Mouse (Mus musculus): ENCODE measurements around the gene Pif1. TPM values are rescaled to one million over a fixed set of nuclear protein-coding genes. Genes with fewer than 3 reads are reported as not detected.

The Pif1 gene
- polyA plus RNA-seq, 1 experiment from 2014 or later, result 2.1 TPM

DNA sequence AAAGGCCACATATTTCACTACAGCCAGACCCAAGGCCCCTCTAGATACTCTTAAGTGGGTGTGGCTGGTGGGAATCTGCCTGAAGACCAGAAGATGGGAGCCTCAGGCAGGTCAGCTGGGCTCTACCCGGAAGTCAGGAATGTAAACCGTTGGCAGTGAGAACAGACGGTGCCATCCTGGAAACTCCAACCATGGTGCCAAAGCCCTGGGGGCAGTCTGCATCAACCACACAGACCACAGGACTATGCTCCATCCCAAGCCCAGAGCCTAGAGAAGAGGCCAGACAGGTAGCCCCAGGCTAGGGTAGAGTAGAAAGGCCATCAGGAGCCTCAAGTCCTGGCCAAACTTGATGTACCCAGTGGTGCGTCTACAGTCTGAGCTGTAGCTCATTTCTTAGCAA lies 31.3 kb upstream of the Pif1 start:
- Histone ChIP-seq H3K4me1 (ENCODE audit: control insufficient read depth, insufficient read depth, low read length) (no peaks in the 10 kb centered on the region), H3K4me2 (ENCODE audit: low read length) (no peak overlapping the region), H3K9me3 (replicated peaks; ENCODE audit: control insufficient read depth, low read length, poor library complexity, severe bottlenecking) (no peaks in the 10 kb centered on the region), H3K27me3 (ENCODE audit: control insufficient read depth, insufficient read depth, low read depth, low read length) (no peaks in the 10 kb centered on the region), H3K27ac (ENCODE audit: low read length) (no peak overlapping the region), H3K4me3 (ENCODE audit: low read depth, low read length) (no peak overlapping the region), H3K9ac (ENCODE audit: low read depth, low read length) (no peak overlapping the region), H3K36me3 (ENCODE audit: control insufficient read depth, insufficient read depth, low read length) (no peaks in the 10 kb centered on the region)
- 91% methylated on average over 4 of the region's 4 CpGs for WGBS
- ATAC-seq, result no peak

DNA sequence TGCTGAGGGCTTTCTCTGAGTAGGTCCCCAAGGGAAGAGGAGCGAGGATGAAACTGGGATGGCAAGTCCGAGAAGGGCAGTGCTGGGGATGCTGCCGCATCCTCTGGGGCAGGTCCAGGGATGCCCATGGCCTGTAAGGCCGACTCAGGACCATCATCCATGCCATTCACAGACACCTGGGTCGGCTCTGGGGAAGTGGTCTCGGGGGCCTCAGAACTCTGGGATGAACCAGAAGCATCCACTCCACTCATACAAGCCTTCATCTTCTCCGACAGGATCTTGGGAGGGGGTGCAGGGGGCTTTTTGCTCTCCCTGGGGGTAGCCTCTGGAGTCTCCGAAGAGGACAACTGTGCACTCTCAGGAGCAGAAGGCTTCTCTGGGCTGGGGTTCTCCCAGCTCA lies 30.6 kb upstream of the Pif1 start:
- no peak overlapping the region for H3K4me2 ChIP-seq (ENCODE audit: low read length)
- ATAC-seq, result no peak
- no peaks in the 10 kb centered on the region for H3K9me3 ChIP-seq (replicated peaks; ENCODE audit: control insufficient read depth, low read length, poor library complexity, severe bottlenecking)
- WGBS, result 94% methylated on average over 8 of the region's 8 CpGs
- H3K27me3 ChIP-seq (ENCODE audit: control insufficient read depth, insufficient read depth, low read depth, low read length), result no peaks in the 10 kb centered on the region
- H3K36me3 ChIP-seq (ENCODE audit: control insufficient read depth, insufficient read depth, low read length), result no peaks in the 10 kb centered on the region
- no peak overlapping the region for H3K27ac ChIP-seq (ENCODE audit: low read length)
- H3K4me1 ChIP-seq (ENCODE audit: control insufficient read depth, insufficient read depth, low read length), result no peaks in the 10 kb centered on the region
- H3K4me3 ChIP-seq (ENCODE audit: low read depth, low read length), result no peak overlapping the region
- no peak overlapping the region for H3K9ac ChIP-seq (ENCODE audit: low read depth, low read length)

DNA sequence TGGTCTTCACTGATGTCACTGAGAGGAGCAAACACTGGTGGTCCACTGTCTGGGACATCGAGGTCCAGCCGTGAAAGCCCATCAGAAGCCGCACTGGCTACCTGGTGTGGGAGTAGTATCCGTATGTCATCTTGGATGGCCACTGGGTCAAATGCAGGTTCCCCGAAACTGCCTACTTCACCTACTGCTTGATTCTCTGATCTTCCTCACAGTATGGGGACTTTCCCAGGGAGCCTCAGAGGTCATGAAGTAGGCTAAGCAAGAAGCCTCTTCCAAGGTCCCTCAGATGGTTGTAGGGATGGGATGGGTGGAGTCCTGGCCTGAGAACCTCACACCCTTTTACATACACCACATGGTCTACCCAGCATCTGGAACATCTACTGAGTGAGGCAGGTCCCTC lies 30.0 kb upstream of the Pif1 start:
- no peaks in the 10 kb centered on the region for H3K9me3 ChIP-seq (replicated peaks; ENCODE audit: control insufficient read depth, low read length, poor library complexity, severe bottlenecking)
- no peak overlapping the region for H3K4me2 ChIP-seq (ENCODE audit: low read length)
- ATAC-seq, result no peak
- H3K27ac ChIP-seq (ENCODE audit: low read length), result no peak overlapping the region
- H3K4me1 ChIP-seq (ENCODE audit: control insufficient read depth, insufficient read depth, low read length), result no peaks in the 10 kb centered on the region
- 99% methylated on average over 5 of the region's 5 CpGs for WGBS
- no peaks in the 10 kb centered on the region for H3K27me3 ChIP-seq (ENCODE audit: control insufficient read depth, insufficient read depth, low read depth, low read length)
- no peaks in the 10 kb centered on the region for H3K36me3 ChIP-seq (ENCODE audit: control insufficient read depth, insufficient read depth, low read length)
- no peak overlapping the region for H3K4me3 ChIP-seq (ENCODE audit: low read depth, low read length)
- no peak overlapping the region for H3K9ac ChIP-seq (ENCODE audit: low read depth, low read length)

DNA sequence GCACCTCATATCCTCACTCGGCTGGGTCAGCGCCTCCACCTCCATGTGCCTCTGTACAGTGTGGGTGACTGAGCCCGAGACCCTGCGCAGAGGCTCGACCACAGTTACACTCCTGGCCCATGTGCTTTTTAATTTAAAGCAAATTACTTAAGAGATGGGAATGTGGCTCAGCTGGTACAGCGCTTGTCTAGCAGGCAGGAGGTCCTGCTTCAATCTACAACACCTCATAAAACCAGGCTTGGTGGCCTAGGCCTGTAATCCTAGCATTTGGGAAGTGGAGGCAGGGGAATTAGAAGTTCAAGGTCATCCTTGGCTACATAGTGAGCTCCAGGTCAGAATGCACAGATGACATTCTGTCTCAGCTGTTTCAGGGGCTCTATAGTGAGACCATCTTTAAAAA lies 28.2 kb upstream of the Pif1 start:
- Histone ChIP-seq H3K9me3 (replicated peaks; ENCODE audit: control insufficient read depth, low read length, poor library complexity, severe bottlenecking) (no peaks in the 10 kb centered on the region), H3K4me2 (ENCODE audit: low read length) (no peak overlapping the region), H3K36me3 (ENCODE audit: control insufficient read depth, insufficient read depth, low read length) (no peaks in the 10 kb centered on the region), H3K27ac (ENCODE audit: low read length) (no peak overlapping the region), H3K4me3 (ENCODE audit: low read depth, low read length) (no peak overlapping the region), H3K9ac (ENCODE audit: low read depth, low read length) (no peak overlapping the region), H3K27me3 (ENCODE audit: control insufficient read depth, insufficient read depth, low read depth, low read length) (no peaks in the 10 kb centered on the region), H3K4me1 (ENCODE audit: control insufficient read depth, insufficient read depth, low read length) (0 out of 2 replicates have a peak, but pooled peaks cover 2% of the 10 kb centered on the region)
- no peak for ATAC-seq
- 95% methylated on average over 6 of the region's 6 CpGs for WGBS

DNA sequence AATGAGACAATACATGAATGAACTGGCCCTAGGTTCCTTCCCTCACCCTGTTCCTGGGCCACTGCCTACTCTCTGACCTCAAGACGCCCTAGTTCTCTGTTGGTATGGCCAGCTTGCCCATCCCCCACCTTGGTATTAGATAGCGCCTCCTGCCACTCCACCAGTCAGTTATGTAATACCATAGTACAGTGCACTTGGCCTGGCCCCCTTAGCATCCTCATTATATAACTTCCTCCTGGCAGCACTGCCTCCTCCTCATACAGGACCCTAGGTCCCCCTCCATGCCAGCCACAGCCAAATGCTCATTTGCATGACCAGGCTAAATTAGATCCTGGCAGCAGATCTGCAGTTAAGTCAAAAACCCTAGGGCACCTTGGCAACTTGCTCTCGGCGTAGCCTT lies 25.9 kb upstream of the Pif1 start:
- WGBS, result 74% methylated on average over 4 of the region's 4 CpGs
- no peak for ATAC-seq
- no peak overlapping the region for H3K27ac ChIP-seq (ENCODE audit: low read length)
- no peak overlapping the region for H3K9ac ChIP-seq (ENCODE audit: low read depth, low read length)
- H3K4me1 ChIP-seq (ENCODE audit: control insufficient read depth, insufficient read depth, low read length), result 0 out of 2 replicates have a peak, but pooled peaks cover 2% of the 10 kb centered on the region
- H3K4me2 ChIP-seq (ENCODE audit: low read length), result no peak overlapping the region
- H3K36me3 ChIP-seq (ENCODE audit: control insufficient read depth, insufficient read depth, low read length), result no peaks in the 10 kb centered on the region
- H3K4me3 ChIP-seq (ENCODE audit: low read depth, low read length), result no peak overlapping the region
- no peaks in the 10 kb centered on the region for H3K9me3 ChIP-seq (replicated peaks; ENCODE audit: control insufficient read depth, low read length, poor library complexity, severe bottlenecking)
- no peaks in the 10 kb centered on the region for H3K27me3 ChIP-seq (ENCODE audit: control insufficient read depth, insufficient read depth, low read depth, low read length)

DNA sequence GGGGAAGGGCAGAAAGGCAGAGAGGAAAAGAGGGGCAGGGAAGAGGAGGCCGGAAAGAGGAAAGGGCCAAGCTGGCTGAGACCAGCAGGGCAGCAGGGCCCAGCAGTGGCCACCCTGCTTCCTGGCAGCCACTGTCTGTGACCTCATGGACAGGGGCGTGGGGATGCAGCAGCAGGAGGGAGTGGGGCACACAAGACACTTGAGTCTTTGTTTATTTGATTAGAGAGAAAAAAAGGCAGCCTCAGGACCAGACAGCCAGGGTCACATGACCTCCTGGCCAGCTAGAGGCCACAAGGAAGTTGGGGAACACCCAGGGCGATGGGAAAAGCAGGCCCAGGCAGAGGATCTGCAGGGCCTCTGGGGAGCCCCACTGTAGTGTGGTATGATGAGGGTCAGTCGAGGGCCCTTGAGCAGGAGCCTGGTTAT lies 24.9 kb upstream of the Pif1 start:
- Histone ChIP-seq H3K9me3 (replicated peaks; ENCODE audit: control insufficient read depth, low read length, poor library complexity, severe bottlenecking) (no peaks in the 10 kb centered on the region), H3K36me3 (ENCODE audit: control insufficient read depth, insufficient read depth, low read length) (no peaks in the 10 kb centered on the region), H3K27me3 (ENCODE audit: control insufficient read depth, insufficient read depth, low read depth, low read length) (no peaks in the 10 kb centered on the region), H3K4me2 (ENCODE audit: low read length) (no peak overlapping the region), H3K9ac (ENCODE audit: low read depth, low read length) (no peak overlapping the region), H3K27ac (ENCODE audit: low read length) (0 out of 2 replicates have a peak overlapping the region, but pooled peaks have one; percentile 2), H3K4me1 (ENCODE audit: control insufficient read depth, insufficient read depth, low read length) (0 out of 2 replicates have a peak, but pooled peaks cover 2% of the 10 kb centered on the region), H3K4me3 (ENCODE audit: low read depth, low read length) (no peak overlapping the region)
- no peak for ATAC-seq
- WGBS, result 35% methylated on average over 4 of the region's 4 CpGs

DNA sequence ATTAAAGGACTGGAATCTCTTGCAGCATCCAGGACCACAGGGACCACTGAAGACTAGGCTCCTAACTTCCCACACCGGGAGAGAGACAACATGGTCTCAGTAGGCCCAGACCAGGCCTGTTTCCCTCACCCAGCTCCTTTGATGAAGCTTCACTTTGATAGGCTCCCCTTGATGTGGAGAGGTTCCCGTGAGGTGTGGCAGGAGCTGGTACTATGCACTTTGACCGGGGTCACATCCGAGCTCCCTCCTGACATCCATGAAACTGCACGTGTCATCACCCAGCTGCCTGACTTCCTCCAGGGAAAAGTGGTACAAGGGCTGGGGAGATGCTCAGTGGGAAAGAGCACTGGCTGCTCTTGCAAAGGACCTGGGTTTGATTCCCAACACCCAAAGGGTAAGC lies 23.9 kb upstream of the Pif1 start:
- Histone ChIP-seq H3K27ac (ENCODE audit: low read length) (no peak overlapping the region), H3K9ac (ENCODE audit: low read depth, low read length) (no peak overlapping the region), H3K4me2 (ENCODE audit: low read length) (no peak overlapping the region), H3K27me3 (ENCODE audit: control insufficient read depth, insufficient read depth, low read depth, low read length) (no peaks in the 10 kb centered on the region), H3K36me3 (ENCODE audit: control insufficient read depth, insufficient read depth, low read length) (no peaks in the 10 kb centered on the region), H3K4me3 (ENCODE audit: low read depth, low read length) (no peak overlapping the region), H3K4me1 (ENCODE audit: control insufficient read depth, insufficient read depth, low read length) (0 out of 2 replicates have a peak, but pooled peaks cover 2% of the 10 kb centered on the region), H3K9me3 (replicated peaks; ENCODE audit: control insufficient read depth, low read length, poor library complexity, severe bottlenecking) (no peaks in the 10 kb centered on the region)
- WGBS, result 97% methylated on average over 5 of the region's 5 CpGs
- ATAC-seq, result no peak

DNA sequence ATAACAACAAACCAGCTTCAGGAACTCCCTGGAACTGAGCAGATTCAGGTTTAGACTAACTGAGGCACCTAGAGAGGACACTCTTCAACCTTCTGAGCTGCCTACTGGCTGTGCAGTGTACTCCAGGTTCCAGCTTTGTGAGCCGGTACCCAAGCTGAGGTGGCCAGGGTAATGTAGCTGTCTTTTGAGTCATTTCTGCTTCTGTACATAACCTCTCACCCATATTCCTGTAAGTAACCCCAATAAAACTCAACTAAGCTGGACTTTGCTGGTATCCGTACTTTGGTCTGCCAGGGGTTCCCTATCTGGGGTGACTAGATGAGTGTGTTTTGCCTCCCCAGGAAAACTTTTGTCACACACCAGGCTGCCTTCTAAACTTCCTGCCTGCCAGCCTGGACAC lies 22.3 kb upstream of the Pif1 start:
- Histone ChIP-seq H3K27me3 (ENCODE audit: control insufficient read depth, insufficient read depth, low read depth, low read length) (no peaks in the 10 kb centered on the region), H3K9me3 (replicated peaks; ENCODE audit: control insufficient read depth, low read length, poor library complexity, severe bottlenecking) (no peaks in the 10 kb centered on the region), H3K36me3 (ENCODE audit: control insufficient read depth, insufficient read depth, low read length) (no peaks in the 10 kb centered on the region), H3K27ac (ENCODE audit: low read length) (no peak overlapping the region), H3K9ac (ENCODE audit: low read depth, low read length) (no peak overlapping the region), H3K4me3 (ENCODE audit: low read depth, low read length) (no peak overlapping the region), H3K4me1 (ENCODE audit: control insufficient read depth, insufficient read depth, low read length) (0 out of 2 replicates have a peak, but pooled peaks cover 2% of the 10 kb centered on the region), H3K4me2 (ENCODE audit: low read length) (no peak overlapping the region)
- ATAC-seq, result no peak
- WGBS, result 98% methylated on average over 2 of the region's 2 CpGs

DNA sequence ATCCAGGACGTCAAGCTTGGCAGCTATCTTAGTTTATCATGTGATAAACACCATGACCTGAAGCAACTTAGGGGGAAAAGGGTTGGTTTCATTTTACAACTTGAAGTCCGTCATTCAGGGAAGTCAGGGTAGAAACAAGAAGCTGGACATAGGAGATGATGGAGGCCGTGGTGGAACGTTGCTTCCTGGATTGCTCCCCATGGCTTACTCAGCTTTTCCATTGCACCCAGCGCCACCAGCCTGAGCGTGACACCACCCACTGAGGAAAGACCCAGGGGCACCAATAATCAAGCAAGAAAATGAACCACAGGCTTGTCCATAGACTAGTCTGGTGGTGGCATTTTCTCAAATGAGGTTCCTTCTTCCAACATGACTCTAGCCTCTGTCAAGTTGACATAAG lies 18.2 kb upstream of the Pif1 start:
- Histone ChIP-seq H3K27me3 (ENCODE audit: control insufficient read depth, insufficient read depth, low read depth, low read length) (no peaks in the 10 kb centered on the region), H3K9ac (ENCODE audit: low read depth, low read length) (no peak overlapping the region), H3K27ac (ENCODE audit: low read length) (no peak overlapping the region), H3K36me3 (ENCODE audit: control insufficient read depth, insufficient read depth, low read length) (no peaks in the 10 kb centered on the region), H3K4me3 (ENCODE audit: low read depth, low read length) (no peak overlapping the region), H3K9me3 (replicated peaks; ENCODE audit: control insufficient read depth, low read length, poor library complexity, severe bottlenecking) (no peaks in the 10 kb centered on the region), H3K4me1 (ENCODE audit: control insufficient read depth, insufficient read depth, low read length) (no peaks in the 10 kb centered on the region), H3K4me2 (ENCODE audit: low read length) (no peak overlapping the region)
- WGBS, result 88% methylated on average over 6 of the region's 6 CpGs
- no peak for ATAC-seq
